Mouse (Mus musculus) lung, postnatal 0 days (tissue): ENCODE measurements around the gene Capza1.

Experiments
- CTCF ChIP-seq: IDR thresholded peaks from 2 replicates; pipeline ENCODE4 v1.5.1; 2016; ENCODE audit warnings: antibody characterized with exemption, mild to moderate bottlenecking
- EP300 ChIP-seq: IDR thresholded peaks from 2 replicates; pipeline ENCODE4 v1.6.1; 2016; ENCODE audit warnings: antibody characterized with exemption, mild to moderate bottlenecking, control low read depth

DNA sequence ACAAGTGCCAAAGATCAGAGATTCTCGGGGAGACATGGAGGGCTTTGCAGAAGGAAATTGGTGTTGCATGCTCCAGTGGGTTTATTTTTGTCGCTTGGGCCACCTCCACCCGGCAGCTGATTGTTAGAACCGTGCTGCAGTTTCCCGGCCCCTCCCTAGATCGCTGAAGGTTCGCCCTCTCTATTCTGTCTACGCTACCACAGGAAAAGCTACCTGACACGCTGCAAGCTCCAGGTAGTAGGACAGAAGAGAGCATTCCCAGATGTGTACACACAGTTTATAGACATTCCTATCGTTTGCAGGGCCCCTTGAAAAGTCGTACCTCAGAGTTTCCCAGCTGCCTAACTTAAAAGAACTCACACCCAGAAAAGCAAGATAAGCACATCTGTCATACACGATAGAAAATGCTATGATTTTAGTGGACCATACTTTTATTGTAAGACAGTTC is 1.1 kb upstream of the Capza1 start:
- TF ChIP-seq CTCF (no peak), EP300 (no peak)
